Mouse (Mus musculus): ENCODE data around the gene Crabp2. TPM values are rescaled to one million over a fixed set of nuclear protein-coding genes. Genes with fewer than 3 reads are reported as not detected.

Gene Crabp2
- total RNA-seq, 2 experiments from 2014 or later, result not detected

Other genes with a start within 250 kb of the Crabp2 start
- gene Lrrc71, start 200.0 kb upstream of the Crabp2 start, total RNA-seq (2015), result not detected in 2 replicates
- gene Lrrc71, start 200.0 kb upstream of the Crabp2 start, total RNA-seq (2017), result 0.04 TPM in 1 of 2 replicates, not detected in the other
- gene Ntrk1, start 153.5 kb upstream of the Crabp2 start, total RNA-seq (2015), result not detected in 2 replicates
- not detected in 2 replicates for gene Ntrk1, start 153.5 kb upstream of the Crabp2 start, total RNA-seq (2017)
- not detected in 2 replicates for gene Insrr, start 151.7 kb upstream of the Crabp2 start, total RNA-seq (2015)
- not detected in 2 replicates for gene Insrr, start 151.7 kb upstream of the Crabp2 start, total RNA-seq (2017)
- gene Pear1, start 124.4 kb upstream of the Crabp2 start, total RNA-seq (2015), result 1.9 and 4.8 TPM in 2 replicates
- gene Pear1, start 124.4 kb upstream of the Crabp2 start, total RNA-seq (2017), result 0.77 and 2.6 TPM in 2 replicates
- gene Sh2d2a, start 101.9 kb upstream of the Crabp2 start, total RNA-seq (2015), result 1.9 and 2.7 TPM in 2 replicates
- 0.70 and 1.4 TPM in 2 replicates for gene Sh2d2a, start 101.9 kb upstream of the Crabp2 start, total RNA-seq (2017)
- gene Prcc, start 63.1 kb upstream of the Crabp2 start, total RNA-seq (2015), result 16.8 and 18.9 TPM in 2 replicates
- 18.5 and 22.2 TPM in 2 replicates for gene Prcc, start 63.1 kb upstream of the Crabp2 start, total RNA-seq (2017)
- gene Hdgf, start 42.3 kb upstream of the Crabp2 start, total RNA-seq (2015), result 131 and 154 TPM in 2 replicates
- gene Hdgf, start 42.3 kb upstream of the Crabp2 start, total RNA-seq (2017), result 217 and 229 TPM in 2 replicates
- 134 and 135 TPM in 2 replicates for gene Mrpl24, start 29.2 kb upstream of the Crabp2 start, total RNA-seq (2015)
- gene Mrpl24, start 29.2 kb upstream of the Crabp2 start, total RNA-seq (2017), result 99.8 and 106 TPM in 2 replicates
- 27.5 and 28.8 TPM in 2 replicates for gene Isg20l2, start 18.4 kb upstream of the Crabp2 start, total RNA-seq (2015)
- gene Isg20l2, start 18.4 kb upstream of the Crabp2 start, total RNA-seq (2017), result 25.0 and 26.3 TPM in 2 replicates
- 7.2 and 7.8 TPM in 2 replicates for gene Rrnad1, start 17.9 kb upstream of the Crabp2 start, total RNA-seq (2015)
- gene Rrnad1, start 17.9 kb upstream of the Crabp2 start, total RNA-seq (2017), result 8.7 and 10.2 TPM in 2 replicates
- not detected in 2 replicates for gene Nes, start 22.4 kb downstream of the Crabp2 start, total RNA-seq (2015)
- gene Nes, start 22.4 kb downstream of the Crabp2 start, total RNA-seq (2017), result not detected in 2 replicates
- not detected in 2 replicates for gene Bcan, start 51.6 kb downstream of the Crabp2 start, total RNA-seq (2015)
- not detected in 2 replicates for gene Bcan, start 51.6 kb downstream of the Crabp2 start, total RNA-seq (2017)
- gene Hapln2, start 78.9 kb downstream of the Crabp2 start, total RNA-seq (2015), result not detected in 2 replicates
- gene Hapln2, start 78.9 kb downstream of the Crabp2 start, total RNA-seq (2017), result not detected in 2 replicates
- 7.3 TPM in 2 replicates for gene Gpatch4, start 94.4 kb downstream of the Crabp2 start, total RNA-seq (2015)
- 9.5 and 10.1 TPM in 2 replicates for gene Gpatch4, start 94.4 kb downstream of the Crabp2 start, total RNA-seq (2017)
- 48.2 and 56.4 TPM in 2 replicates for gene Naxe, start 109.8 kb downstream of the Crabp2 start, total RNA-seq (2015)
- 17.8 and 29.3 TPM in 2 replicates for gene Naxe, start 109.8 kb downstream of the Crabp2 start, total RNA-seq (2017)
- gene Ttc24, start 129.6 kb downstream of the Crabp2 start, total RNA-seq (2015), result not detected in 2 replicates
- gene Ttc24, start 129.6 kb downstream of the Crabp2 start, total RNA-seq (2017), result not detected in 2 replicates
- gene Iqgap3, start 133.3 kb downstream of the Crabp2 start, total RNA-seq (2015), result 13.5 and 16.3 TPM in 2 replicates
- 26.3 and 27.8 TPM in 2 replicates for gene Iqgap3, start 133.3 kb downstream of the Crabp2 start, total RNA-seq (2017)
- 73.3 and 77.4 TPM in 2 replicates for gene Mef2d, start 193.7 kb downstream of the Crabp2 start, total RNA-seq (2015)
- gene Mef2d, start 193.7 kb downstream of the Crabp2 start, total RNA-seq (2017), result 29.2 and 42.0 TPM in 2 replicates